Mouse (Mus musculus) cerebellum, postnatal 4 days (tissue): ENCODE data around the gene Ccdc181.
"Not testable (repeated sequence)": the region's sequence is repeated elsewhere in the genome, so short reads cannot be mapped to it uniquely, and the experiment has no call there.

ENCODE experiments used
- DNase-seq, 2 experiments: peaks; one replicate each; pipeline ENCODE4 v3.0.0; 2022; ENCODE audit warnings: low spot score in 2 of 2, mixed read lengths in 1 of 2

Ccdc181 gene

GRCm38 (mm10) chr1:164275455-164275954 is at the start of gene Ccdc181:
Gene Ccdc181 (plus strand): TSS chr1:164275585.
- peak; percentile 80 to 88 for DNase-seq

- DNase-seq: not testable (repeated sequence)
Observed at GRCm38 (mm10) chr1:164231937-164232570, 43.3 kb upstream of the Ccdc181 start.

- no peak for DNase-seq
Observed at GRCm38 (mm10) chr1:164233447-164233846, 41.9 kb upstream of the Ccdc181 start.

- no peak for DNase-seq
Observed at GRCm38 (mm10) chr1:164235078-164235477, 40.3 kb upstream of the Ccdc181 start.

- DNase-seq: no peak
Observed at GRCm38 (mm10) chr1:164236078-164236477, 39.3 kb upstream of the Ccdc181 start.

- no peak for DNase-seq
Observed at GRCm38 (mm10) chr1:164241494-164241893, 33.9 kb upstream of the Ccdc181 start.

- no peak for DNase-seq
Observed at GRCm38 (mm10) chr1:164242809-164243208, 32.6 kb upstream of the Ccdc181 start.

- no peak for DNase-seq
Observed at GRCm38 (mm10) chr1:164247442-164247841, 27.9 kb upstream of the Ccdc181 start.

GRCm38 (mm10) chr1:164247971-164248370 is 27.4 kb upstream of the Ccdc181 start:
- no peak for DNase-seq

GRCm38 (mm10) chr1:164248465-164249331 is 26.7 kb upstream of the Ccdc181 start, which contains the start of gene Slc19a2:
Gene Slc19a2 (plus strand): TSS chr1:164249046.
- DNase-seq: peak; percentile 96 to 97

- no peak for DNase-seq
Observed at GRCm38 (mm10) chr1:164249332-164249711, 26.1 kb upstream of the Ccdc181 start.

GRCm38 (mm10) chr1:164250391-164251150 is 24.8 kb upstream of the Ccdc181 start:
- no peak for DNase-seq

GRCm38 (mm10) chr1:164251438-164251837 is 23.9 kb upstream of the Ccdc181 start:
- DNase-seq: no peak

- DNase-seq: no peak
Observed at GRCm38 (mm10) chr1:164252551-164252950, 22.8 kb upstream of the Ccdc181 start.

- DNase-seq: no peak
Observed at GRCm38 (mm10) chr1:164254836-164255235, 20.5 kb upstream of the Ccdc181 start.

- DNase-seq: no peak
Observed at GRCm38 (mm10) chr1:164260171-164261028, 15.0 kb upstream of the Ccdc181 start.

GRCm38 (mm10) chr1:164261553-164261952 is 13.8 kb upstream of the Ccdc181 start:
- no peak for DNase-seq

GRCm38 (mm10) chr1:164270941-164271340 is 4.4 kb upstream of the Ccdc181 start:
- no peak for DNase-seq

- DNase-seq: no peak
Observed at GRCm38 (mm10) chr1:164273659-164274058, 1.7 kb upstream of the Ccdc181 start.

- no peak for DNase-seq
Observed at GRCm38 (mm10) chr1:164276552-164276951, 1.2 kb downstream of the Ccdc181 start.

GRCm38 (mm10) chr1:164279332-164279731 is 3.9 kb downstream of the Ccdc181 start:
- no peak for DNase-seq
